Mouse (Mus musculus) lung, postnatal 0 days (tissue): ENCODE results near the gene Sec61b. TPM values are rescaled to one million over a fixed set of nuclear protein-coding genes. Genes with fewer than 3 reads are reported as not detected.
A peak's percentile ranks its signal among the peaks of the same experiment; 100 is the strongest.

Source experiments
- ATAC-seq: fragments of 200-750 bp; cut with Nextera tagmentation; 2 replicates; pipeline ENCODE4 v1.8.0; 2017; ENCODE audit warnings: moderate library complexity
- DNase-seq: peaks from one replicate; pipeline ENCODE4 v3.0.0-alpha.2; 2016; ENCODE audit warnings: low spot score
- H3K27ac ChIP-seq: fragments of 300-500 bp; sonication (generic); 2 replicates; pipeline ENCODE4 v1.5.1; 2014; ENCODE audit warnings: antibody characterized with exemption, mild to moderate bottlenecking, low read length, mixed read lengths
- H3K27me3 ChIP-seq: fragments of 300-500 bp; sonication (generic); replicated peaks from 2 replicates; pipeline ENCODE4 v1.6.1; 2014; ENCODE audit warnings: low read length, mixed read lengths; ENCODE audit not compliant: insufficient read depth
- H3K36me3 ChIP-seq: fragments of 300-500 bp; sonication (generic); 2 replicates; pipeline ENCODE4 v1.6.1; 2014; ENCODE audit warnings: low read length, mixed read lengths; ENCODE audit not compliant: insufficient read depth
- H3K4me1 ChIP-seq: fragments of 300-500 bp; sonication (generic); 2 replicates; pipeline ENCODE4 v1.6.1; 2014; ENCODE audit warnings: antibody characterized with exemption, low read depth, low read length, mixed read lengths; ENCODE audit not compliant: insufficient read depth
- H3K4me2 ChIP-seq: fragments of 300-500 bp; sonication (generic); replicated peaks from 2 replicates; pipeline ENCODE4 v1.6.1; 2014; ENCODE audit warnings: low read depth, mild to moderate bottlenecking, low read length, moderate library complexity, mixed read lengths
- H3K4me3 ChIP-seq: fragments of 300-500 bp; sonication (generic); 2 replicates; pipeline ENCODE4 v1.5.1; 2014; ENCODE audit warnings: low read depth, low read length
- H3K9ac ChIP-seq: fragments of 300-500 bp; sonication (generic); replicated peaks from 2 replicates; pipeline ENCODE4 v1.6.1; 2014; ENCODE audit warnings: low read depth, mild to moderate bottlenecking
- H3K9me3 ChIP-seq: fragments of 300-500 bp; sonication (generic); 2 replicates; pipeline ENCODE4 v1.6.1; 2016; ENCODE audit warnings: low read length, mixed read lengths
- CTCF ChIP-seq: IDR thresholded peaks from 2 replicates; pipeline ENCODE4 v1.5.1; 2016; ENCODE audit warnings: antibody characterized with exemption, mild to moderate bottlenecking
- EP300 ChIP-seq: IDR thresholded peaks from 2 replicates; pipeline ENCODE4 v1.6.1; 2016; ENCODE audit warnings: antibody characterized with exemption, mild to moderate bottlenecking, control low read depth
- WGBS: fragments of 180-500 bp; shearing (Covaris S2); extraction: QIAGEN DNeasy Blood & Tissue Kit; methylation state at CpG from one replicate; pipeline ENCODE4 v1.1.7; 2014; 5-methylcytosine and 5-hydroxymethylcytosine counted together
- polyA plus RNA-seq: library from polyadenylated mRNA; unstranded; fragments of >200 nt; fragmentation: Nextera tagmentation; extraction: Ambion mirVana; gene quantifications from 2 replicates; pipeline ENCODE4 v1.2.1, GENCODE M21; 2015

Sec61b gene
- polyA plus RNA-seq, 1 experiment from 2014 or later: 337 TPM

DNA sequence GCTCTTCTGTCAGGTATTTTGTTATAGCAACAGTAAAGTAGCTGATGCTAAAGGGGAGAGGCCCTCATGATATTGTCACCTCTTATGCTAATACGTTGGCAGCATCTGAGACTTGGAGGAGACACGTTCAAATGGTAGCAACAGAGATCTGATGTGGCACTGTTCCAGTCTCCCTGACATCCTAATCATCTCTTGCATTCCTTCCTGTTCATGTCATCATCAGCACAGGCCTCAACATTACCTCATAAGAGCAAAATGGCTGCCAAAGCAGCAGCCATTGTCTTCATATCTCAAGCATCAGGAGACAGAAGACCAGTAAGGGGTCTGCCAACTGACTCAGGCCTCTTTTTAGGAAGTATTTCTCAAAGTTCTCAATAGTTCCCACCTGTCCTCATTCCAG is 20.2 kb downstream of the Sec61b start:
- WGBS: 47% methylated on average over 2 of the region's 2 CpGs

DNA sequence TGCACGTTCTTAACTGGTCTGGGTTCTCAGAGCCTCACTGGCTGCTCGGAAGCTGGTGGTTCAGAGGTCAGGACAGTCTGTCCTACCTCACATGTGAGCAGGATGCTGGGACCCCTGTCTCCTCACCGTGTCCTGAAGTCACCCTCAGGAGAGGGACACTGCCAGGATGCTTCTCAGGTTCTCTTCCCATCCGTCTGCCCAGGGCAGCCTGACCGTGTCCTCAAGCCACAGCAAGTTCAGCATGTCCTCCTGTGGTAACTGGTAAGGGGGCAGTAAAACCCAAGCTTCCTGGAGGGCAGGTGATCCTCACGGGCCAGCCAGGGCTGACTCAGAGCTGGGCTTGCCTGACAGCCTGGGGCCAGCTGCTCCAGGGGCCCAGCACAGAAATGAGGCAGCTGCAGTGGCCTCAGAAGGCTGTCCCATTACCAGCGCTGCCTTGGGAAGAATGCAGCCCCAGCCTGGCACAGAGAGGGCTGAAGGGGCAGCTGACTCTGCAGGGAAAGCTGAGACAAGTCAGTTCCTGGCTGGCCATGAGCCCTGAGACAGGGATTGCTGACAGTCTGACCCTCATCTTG is 23.4 kb downstream of the Sec61b start:
- TF ChIP-seq EP300: no peak
- 52% methylated on average over 7 of the region's 7 CpGs for WGBS
- H3K27me3 ChIP-seq: no peaks in the 10 kb centered on the region
- no peaks in the 10 kb centered on the region for H3K4me1 ChIP-seq
- H3K4me2 ChIP-seq: no peak overlapping the region
- no peak for ATAC-seq
- H3K36me3 ChIP-seq: no peaks in the 10 kb centered on the region
- no peak for DNase-seq
- no peak overlapping the region for H3K27ac ChIP-seq
- H3K9me3 ChIP-seq: no peaks in the 10 kb centered on the region
- H3K9ac ChIP-seq: no peak overlapping the region
- H3K4me3 ChIP-seq: no peak overlapping the region

More for the DNA sequence above, 20.2 kb downstream of the Sec61b start:
- H3K4me2 ChIP-seq: no peak overlapping the region
- 0 out of 2 replicates have a peak, but pooled peaks have one; percentile 16 for ATAC-seq
- H3K4me3 ChIP-seq: no peak overlapping the region
- H3K36me3 ChIP-seq: no peaks in the 10 kb centered on the region
- TF ChIP-seq CTCF: no peak
- no peak for TF ChIP-seq EP300
- no peak overlapping the region for H3K27ac ChIP-seq
- H3K9ac ChIP-seq: no peak overlapping the region
- H3K27me3 ChIP-seq: no peaks in the 10 kb centered on the region
- DNase-seq: peak; percentile 17
- H3K9me3 ChIP-seq: no peaks in the 10 kb centered on the region
- no peaks in the 10 kb centered on the region for H3K4me1 ChIP-seq

DNA sequence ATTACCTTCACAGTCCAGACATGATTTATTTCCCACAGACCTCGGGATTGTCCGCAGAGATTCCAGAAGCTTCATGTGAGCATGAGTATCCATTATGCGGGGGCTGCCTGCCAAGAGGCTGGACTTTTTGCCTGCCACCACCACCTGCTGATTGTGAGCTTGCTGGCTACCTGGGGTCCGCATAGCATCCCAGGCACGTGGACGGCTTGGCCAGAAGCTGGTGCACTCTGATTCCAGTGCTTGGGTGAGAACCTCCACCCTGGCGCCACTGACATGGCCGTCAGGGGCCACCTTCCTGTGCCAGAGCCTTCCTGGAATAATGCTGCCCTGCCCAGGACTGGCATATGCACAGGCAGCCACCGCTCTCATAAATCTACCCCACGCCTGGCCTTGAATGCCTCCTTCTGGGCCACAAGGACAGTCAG is 24.7 kb downstream of the Sec61b start:
- TF ChIP-seq EP300 (no peak), CTCF (no peak)
- Histone ChIP-seq H3K9ac (no peak overlapping the region), H3K4me2 (no peak overlapping the region), H3K4me3 (no peak overlapping the region), H3K27me3 (no peaks in the 10 kb centered on the region), H3K27ac (no peak overlapping the region), H3K4me1 (no peaks in the 10 kb centered on the region), H3K9me3 (no peaks in the 10 kb centered on the region), H3K36me3 (no peaks in the 10 kb centered on the region)
- ATAC-seq (no peak), DNase-seq (no peak)
- WGBS: 74% methylated on average over 10 of the region's 10 CpGs

DNA sequence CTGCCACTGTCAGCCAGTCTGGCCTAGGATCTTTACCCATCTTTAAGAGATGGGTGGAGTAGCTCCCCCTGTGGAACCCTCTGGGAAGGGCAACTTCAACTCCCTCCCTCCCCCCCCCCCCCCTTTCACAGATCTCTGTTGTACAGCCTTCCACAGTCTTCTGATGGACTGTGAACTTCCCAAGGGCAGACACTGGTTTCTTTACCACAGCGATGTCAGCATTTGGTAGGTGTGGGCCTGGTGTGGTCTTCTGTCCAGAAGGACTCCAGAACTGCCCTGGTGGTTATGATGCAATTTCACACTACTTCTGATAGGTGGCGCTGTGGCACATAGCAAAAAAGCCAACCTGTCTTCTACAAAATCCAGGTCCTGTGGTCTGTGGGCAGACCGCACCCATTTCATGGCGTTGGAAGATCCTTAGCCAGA is 28.1 kb downstream of the Sec61b start:
- Histone ChIP-seq H3K27me3 (no peaks in the 10 kb centered on the region), H3K4me2 (no peak overlapping the region), H3K9ac (no peak overlapping the region), H3K36me3 (no peaks in the 10 kb centered on the region), H3K27ac (no peak overlapping the region), H3K4me1 (no peaks in the 10 kb centered on the region), H3K9me3 (no peaks in the 10 kb centered on the region), H3K4me3 (no peak overlapping the region)
- 28% methylated on average over 4 of the region's 4 CpGs for WGBS
- peak; percentile 61 for DNase-seq
- TF ChIP-seq EP300 (no peak), CTCF (peak; percentile 83)
- 0 out of 2 replicates have a peak, but pooled peaks have one; percentile 33 for ATAC-seq

DNA sequence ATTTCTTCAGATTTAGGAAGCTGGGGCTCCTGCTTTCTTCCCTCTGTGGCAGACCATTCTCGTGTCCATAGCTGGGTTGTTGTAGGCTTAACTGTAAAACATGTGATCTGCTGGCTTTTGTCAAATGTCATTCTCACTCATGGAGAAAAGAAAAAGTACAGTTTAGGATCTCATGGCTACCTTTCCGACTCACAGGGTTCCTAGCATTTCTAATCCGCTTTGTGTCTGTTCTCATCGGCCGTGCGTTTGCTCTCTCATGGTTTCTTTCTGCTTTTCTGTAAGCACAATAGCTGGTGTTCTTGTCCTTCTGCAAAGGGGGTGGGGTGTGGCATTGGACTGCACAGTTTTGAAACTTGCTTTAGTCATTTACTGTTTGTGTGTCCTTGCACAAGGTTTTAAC is 28.6 kb downstream of the Sec61b start:
- Histone ChIP-seq H3K4me1 (no peaks in the 10 kb centered on the region), H3K27ac (no peak overlapping the region), H3K9me3 (no peaks in the 10 kb centered on the region), H3K4me3 (no peak overlapping the region), H3K27me3 (no peaks in the 10 kb centered on the region), H3K36me3 (no peaks in the 10 kb centered on the region), H3K4me2 (no peak overlapping the region), H3K9ac (no peak overlapping the region)
- 76% methylated on average over 6 of the region's 6 CpGs for WGBS
- DNase-seq (no peak), ATAC-seq (no peak)
- TF ChIP-seq CTCF (no peak), EP300 (no peak)

DNA sequence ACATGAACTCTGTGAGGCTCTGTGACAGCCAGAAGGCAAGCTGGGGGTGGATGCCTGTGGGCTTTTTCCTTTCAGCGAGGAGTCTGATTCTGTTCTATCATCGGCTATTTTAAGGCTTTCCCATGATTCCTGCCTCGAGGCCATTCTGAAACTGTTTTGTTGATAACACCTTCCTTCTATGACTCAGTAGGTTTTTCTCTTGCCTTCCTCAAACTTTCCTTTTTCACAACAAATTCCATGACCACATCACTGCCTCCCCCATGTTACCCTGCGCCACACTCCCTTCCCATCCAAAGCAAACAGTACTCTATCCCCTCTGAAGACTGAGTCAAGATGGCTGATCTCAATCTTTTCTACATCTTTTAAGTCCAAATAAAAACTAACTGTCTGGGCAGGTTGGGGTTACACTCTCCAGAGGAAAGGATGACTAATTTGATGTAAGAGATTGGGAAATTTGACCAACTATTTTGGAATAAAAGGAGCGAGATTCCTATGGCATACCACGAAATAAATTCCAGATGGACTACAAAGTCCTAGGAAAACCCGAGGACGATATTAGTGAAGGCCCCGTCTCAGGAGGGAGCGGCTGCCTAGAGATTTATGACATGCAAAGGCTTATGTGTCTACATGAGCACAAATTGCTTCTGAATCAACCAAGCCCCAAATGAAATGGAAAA is 30.5 kb downstream of the Sec61b start:
- Histone ChIP-seq H3K4me2 (no peak overlapping the region), H3K4me1 (no peaks in the 10 kb centered on the region), H3K27ac (no peak overlapping the region), H3K27me3 (no peaks in the 10 kb centered on the region), H3K4me3 (no peak overlapping the region), H3K9ac (no peak overlapping the region), H3K36me3 (no peaks in the 10 kb centered on the region), H3K9me3 (no peaks in the 10 kb centered on the region)
- ATAC-seq (no peak), DNase-seq (peak; percentile 5)
- 71% methylated on average over 10 of the region's 10 CpGs for WGBS
- TF ChIP-seq EP300: no peak
- no peak for TF ChIP-seq CTCF
